Mouse (Mus musculus) adrenal gland, postnatal 25 days (tissue): ENCODE measurements at regions not wholly inside any gene's neighbourhood (a gene's known extent, or its start where the extent isn't known, plus 50 kb on each side); places are given as distances from the start of the nearest gene placed in this dataset.

Source experiments
- DNase-seq: peaks from one replicate; pipeline ENCODE4 v3.0.0; 2021; ENCODE audit warnings: mixed read lengths

GRCm38 (mm10) chr3:42129821-42130560 lies 387.6 kb downstream of the D3Ertd751e start:
- no peak for DNase-seq

DNA sequence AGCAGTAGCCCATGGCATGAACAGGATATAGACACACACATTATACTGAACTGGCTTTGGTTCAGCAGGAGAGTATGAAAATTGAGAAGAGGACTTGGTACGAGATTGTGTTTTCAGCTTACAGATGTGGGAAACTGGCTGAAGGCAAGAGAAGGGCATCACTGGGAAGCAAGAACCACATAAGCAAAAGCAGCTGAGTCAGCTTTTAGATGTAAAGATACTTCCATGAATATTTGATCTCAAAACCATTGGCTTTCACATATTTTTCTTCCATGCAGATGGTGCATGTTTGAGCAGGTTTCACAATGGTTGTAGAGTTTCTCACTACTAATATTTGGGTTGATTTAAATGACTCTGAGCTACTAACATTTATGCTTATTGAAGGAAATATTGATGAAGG lies 389.9 kb downstream of the D3Ertd751e start:
- no peak for DNase-seq

DNA sequence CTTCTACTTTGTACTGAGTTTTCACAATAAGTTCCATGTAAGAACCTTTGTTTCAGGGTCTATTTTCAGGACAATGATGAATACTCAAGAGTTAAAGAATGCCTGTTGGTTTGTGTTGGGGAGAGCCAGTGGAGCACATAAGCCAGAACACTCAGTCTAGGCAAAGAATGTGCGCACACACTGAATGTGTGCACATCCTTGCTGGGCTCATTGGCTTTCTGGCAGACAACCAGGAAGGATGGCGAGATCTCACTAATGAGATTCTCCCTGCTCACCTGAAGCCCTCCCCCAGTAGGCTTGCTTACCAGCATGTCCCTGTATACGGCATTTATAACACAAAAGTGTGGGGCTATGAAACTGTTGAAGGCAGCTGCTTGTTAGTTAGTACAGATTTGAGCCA lies 411.0 kb downstream of the D3Ertd751e start:
- no peak for DNase-seq

GRCm38 (mm10) chr3:42154909-42155308 lies 412.5 kb downstream of the D3Ertd751e start:
- no peak for DNase-seq

GRCm38 (mm10) chr3:42163666-42164065 lies 421.3 kb downstream of the D3Ertd751e start:
- DNase-seq = no peak

GRCm38 (mm10) chr3:42199206-42199605 lies 456.8 kb downstream of the D3Ertd751e start:
- no peak for DNase-seq

DNA sequence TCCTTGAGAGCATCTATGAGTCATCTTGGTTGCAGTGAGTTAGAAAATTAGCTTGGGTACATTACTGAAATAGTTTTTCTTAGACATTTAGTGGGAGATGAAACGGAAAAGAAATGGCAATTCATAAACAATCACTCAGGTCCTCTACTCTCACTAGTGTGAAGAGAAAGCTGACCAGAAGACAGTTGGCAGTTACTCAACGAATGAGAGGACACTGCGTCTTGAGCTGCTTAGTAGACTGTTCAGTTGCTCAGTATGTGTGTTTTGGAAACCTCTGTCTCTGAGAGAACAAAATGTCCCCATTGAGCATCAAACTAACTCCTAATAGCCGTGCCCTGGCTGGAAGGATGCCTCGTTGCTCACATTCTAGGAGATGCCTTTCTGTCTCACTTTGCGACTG lies 459.0 kb downstream of the D3Ertd751e start:
- no peak for DNase-seq

GRCm38 (mm10) chr3:42205640-42206039 lies 463.2 kb downstream of the D3Ertd751e start:
- no peak for DNase-seq

GRCm38 (mm10) chr3:42211420-42211819 lies 469.0 kb downstream of the D3Ertd751e start:
- DNase-seq = no peak

DNA sequence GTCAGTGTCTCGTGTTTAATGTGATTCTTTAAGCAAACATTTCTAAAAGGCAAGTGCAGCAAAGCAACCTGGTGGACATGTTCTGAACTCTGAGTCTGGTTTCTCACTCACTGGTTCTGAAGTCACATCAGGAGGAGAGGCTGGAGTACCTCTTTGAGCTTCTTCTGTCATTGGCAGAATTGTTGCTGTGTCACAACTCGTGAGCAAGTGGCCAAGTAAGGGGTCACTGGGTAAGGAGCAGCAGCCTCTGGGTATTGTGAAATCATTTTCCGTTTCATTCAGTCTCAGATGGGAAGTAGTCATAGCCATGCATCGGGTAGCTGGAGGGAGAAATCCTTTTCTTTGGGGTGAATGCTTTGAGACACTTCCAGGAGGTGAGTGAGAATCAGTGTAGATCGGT lies 470.0 kb downstream of the D3Ertd751e start:
- peak; percentile 3 for DNase-seq

- no peak for DNase-seq
These were observed 470.8 kb downstream of the D3Ertd751e start for GRCm38 (mm10) chr3:42213163-42213562.

DNA sequence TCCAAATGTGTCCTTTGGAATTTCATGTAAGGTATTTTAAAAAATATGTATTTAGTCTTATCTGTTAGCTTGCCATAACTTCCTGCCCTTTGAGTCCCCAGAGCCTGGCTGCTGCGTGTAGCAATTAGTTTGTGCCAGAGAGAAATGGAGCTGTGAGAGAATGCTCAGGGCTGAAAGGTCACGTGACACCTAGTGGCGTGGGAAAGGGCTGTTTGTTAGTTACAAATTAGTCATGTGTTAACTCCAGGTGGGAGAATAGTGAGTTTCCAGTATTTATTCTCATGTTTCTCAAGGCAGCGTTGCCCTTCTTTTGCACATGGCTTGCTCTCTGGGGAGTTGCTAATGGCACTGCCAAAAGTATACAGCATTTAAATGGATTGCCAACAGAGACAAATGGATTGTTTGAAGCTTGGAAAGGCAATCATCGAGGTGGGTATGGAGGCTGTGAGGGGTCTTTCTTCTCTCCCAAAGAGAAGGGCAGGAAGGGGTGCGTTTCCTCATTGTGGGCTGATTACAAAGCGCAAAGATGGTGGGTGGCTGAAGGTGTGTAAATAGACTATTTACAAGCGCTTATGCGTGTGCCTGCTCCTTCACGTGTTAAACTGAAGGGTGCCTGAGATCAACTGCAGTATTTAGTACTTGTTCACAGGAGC lies 472.3 kb downstream of the D3Ertd751e start:
- peak; percentile 2 for DNase-seq

DNA sequence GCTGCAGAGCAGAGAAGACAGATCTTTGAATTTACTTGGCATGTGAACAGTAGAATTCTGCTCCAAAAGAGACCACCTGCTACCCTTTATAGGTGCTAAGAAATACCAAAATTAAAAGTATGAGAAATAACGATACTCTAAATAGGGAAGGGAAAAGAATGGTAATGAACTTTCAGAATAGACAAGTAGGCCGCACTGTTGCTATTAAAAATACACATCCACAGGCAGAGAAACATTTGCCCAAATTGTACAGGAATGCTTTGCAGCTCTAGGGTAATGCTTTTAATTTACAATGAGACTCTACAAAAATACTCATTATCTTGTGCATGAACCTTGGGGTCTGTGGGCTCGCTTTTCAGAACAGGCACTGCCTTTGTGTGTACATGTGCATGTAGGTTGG lies 476.3 kb downstream of the D3Ertd751e start:
- DNase-seq = no peak

DNA sequence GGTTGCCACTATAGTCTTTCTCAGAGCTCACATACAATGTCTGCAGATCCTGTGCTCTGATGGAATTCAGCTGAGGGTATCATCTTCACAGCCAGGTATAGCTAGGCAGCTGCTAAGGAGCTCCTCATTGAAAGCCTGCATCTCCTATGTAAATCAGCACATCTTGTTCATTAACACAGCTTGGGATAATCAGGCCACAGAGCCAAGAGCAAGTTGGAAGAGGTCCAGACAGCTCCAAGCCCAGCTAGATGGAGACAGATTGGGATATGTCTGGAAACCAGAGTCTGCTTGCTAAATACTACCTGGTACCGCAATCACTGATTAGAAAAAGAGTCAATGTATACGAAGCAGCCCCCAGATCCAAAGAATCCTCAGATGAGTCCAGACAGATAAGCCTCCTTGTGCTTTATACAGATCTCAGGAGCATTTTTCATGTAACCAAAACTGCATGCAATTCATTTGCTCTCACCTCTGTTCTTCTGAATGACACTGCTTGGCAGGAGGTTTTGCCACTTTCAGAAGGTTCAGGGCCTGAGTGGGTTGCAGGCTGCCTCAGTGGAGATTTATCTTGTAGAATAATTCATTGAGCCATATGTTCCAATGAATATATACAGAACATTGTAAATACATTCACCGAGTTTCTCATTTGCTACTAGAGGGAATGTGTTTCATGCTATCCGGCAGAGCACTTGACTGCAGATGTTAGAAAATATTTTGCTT lies 485.4 kb downstream of the D3Ertd751e start:
- DNase-seq = no peak

DNA sequence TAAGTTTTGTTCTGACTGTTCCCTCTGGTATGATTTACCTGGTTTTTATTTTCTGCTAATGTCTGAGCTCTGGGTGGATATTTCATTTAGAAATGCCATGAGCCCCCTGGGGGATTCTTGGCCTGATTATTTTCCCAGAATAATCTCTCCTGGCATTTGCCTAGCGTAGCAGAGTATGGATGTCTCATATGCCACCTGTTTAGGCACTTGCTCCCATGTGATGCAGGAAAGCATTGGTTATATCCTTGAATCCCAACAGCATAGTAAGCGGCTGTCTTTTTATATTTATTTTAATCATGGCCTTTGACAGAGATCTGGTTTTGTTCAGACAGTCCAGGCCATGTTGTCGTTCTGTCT lies 486.0 kb downstream of the D3Ertd751e start:
- DNase-seq = no peak

- no peak for DNase-seq
These were observed 489.9 kb downstream of the D3Ertd751e start for GRCm38 (mm10) chr3:42232268-42232667.

- no peak for DNase-seq
These were observed 491.3 kb downstream of the D3Ertd751e start for GRCm38 (mm10) chr3:42233756-42234155.

DNA sequence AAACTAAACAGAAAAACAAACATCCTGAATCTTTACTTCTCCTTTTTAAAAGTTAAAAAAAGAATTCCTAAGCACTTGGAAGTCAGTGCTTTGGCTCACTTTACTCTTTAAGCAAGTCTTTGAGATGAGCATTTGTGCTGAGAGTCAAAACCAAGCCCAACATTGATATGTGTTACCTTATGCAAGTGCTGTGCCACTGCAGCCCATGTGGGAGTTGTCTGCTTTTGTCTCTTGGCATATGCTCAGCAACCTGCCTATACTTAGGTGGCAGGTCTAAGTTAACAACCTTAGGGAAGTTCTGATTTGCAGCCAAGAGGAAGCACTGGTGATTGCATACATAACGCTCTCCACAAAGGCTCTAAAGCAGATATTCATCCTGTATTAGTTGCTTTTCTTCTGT lies 493.1 kb downstream of the D3Ertd751e start:
- no peak for DNase-seq
